Mouse (Mus musculus) heart, embryonic 11.5 days (tissue): ENCODE results near the gene Dnlz. TPM values are rescaled to one million over a fixed set of nuclear protein-coding genes. Genes with fewer than 3 reads are reported as not detected.

Source experiments
- ATAC-seq: fragments of 200-750 bp; cut with Nextera tagmentation; replicated peaks from 2 replicates; pipeline ENCODE4 v1.8.0; 2017; ENCODE audit warnings: moderate library complexity; ENCODE audit not compliant: insufficient number of reproducible peaks, low FRiP score, low TSS enrichment
- H3K27ac ChIP-seq: fragments of 300-500 bp; sonication (generic); 2 replicates; pipeline ENCODE4 v1.5.1; 2014; ENCODE audit warnings: mild to moderate bottlenecking, low read depth, low read length
- H3K27me3 ChIP-seq: fragments of 300-500 bp; sonication (generic); 2 replicates; pipeline ENCODE4 v1.6.1; 2014; ENCODE audit warnings: mild to moderate bottlenecking, low read length, mixed read lengths; ENCODE audit not compliant: control insufficient read depth, insufficient read depth
- H3K36me3 ChIP-seq: fragments of 300-500 bp; sonication (generic); 2 replicates; pipeline ENCODE4 v1.6.1; 2014; ENCODE audit warnings: mild to moderate bottlenecking, low read length, moderate library complexity, mixed read lengths; ENCODE audit not compliant: control insufficient read depth, insufficient read depth
- H3K4me1 ChIP-seq: fragments of 300-500 bp; sonication (generic); 2 replicates; pipeline ENCODE4 v1.6.1; 2014; ENCODE audit warnings: low read length; ENCODE audit not compliant: control insufficient read depth, insufficient read depth
- H3K4me2 ChIP-seq: fragments of 300-500 bp; sonication (generic); 2 replicates; pipeline ENCODE4 v1.6.1; 2014; ENCODE audit warnings: mild to moderate bottlenecking, moderate library complexity
- H3K4me3 ChIP-seq: fragments of 300-500 bp; sonication (generic); 2 replicates; pipeline ENCODE4 v1.5.1; 2014; ENCODE audit warnings: low read depth, low read length
- H3K9ac ChIP-seq: fragments of 300-500 bp; sonication (generic); 2 replicates; pipeline ENCODE4 v1.6.1; 2014; ENCODE audit warnings: mild to moderate bottlenecking, low read depth, low read length, moderate library complexity
- H3K9me3 ChIP-seq: fragments of 300-500 bp; sonication (generic); replicated peaks from 2 replicates; pipeline ENCODE4 v1.6.1; 2016; ENCODE audit warnings: low read length; ENCODE audit not compliant: control insufficient read depth
- WGBS: fragments of 180-500 bp; shearing (Covaris S2); extraction: QIAGEN DNeasy Blood & Tissue Kit; methylation state at CpG from one replicate; pipeline ENCODE4 v1.1.7; 2014; ENCODE audit not compliant: insufficient replicate concordance; 5-methylcytosine and 5-hydroxymethylcytosine counted together
- polyA plus RNA-seq: library from polyadenylated mRNA; unstranded; fragments of >200 nt; fragmentation: Nextera tagmentation; extraction: Ambion mirVana; gene quantifications from 2 replicates; pipeline ENCODE4 v1.2.1, GENCODE M21; 2014

The Dnlz gene
- polyA plus RNA-seq = 26.3 and 28.0 TPM in 2 replicates

GRCm38 (mm10) chr2:26351358-26352290 lies at the start of gene Dnlz:
Dnlz (minus strand) TSS chr2:26352110.
- H3K27me3 ChIP-seq = no peaks in the 10 kb centered on the region
- H3K36me3 ChIP-seq = peaks cover 8% of the 10 kb centered on the region
- WGBS = 2% methylated on average over 62 of the region's 62 CpGs
- H3K4me3 ChIP-seq = peak within 1 kb of the TSS; percentile 70
- peak within 1 kb of the TSS; percentile 95 for H3K4me2 ChIP-seq
- H3K27ac ChIP-seq = peak within 1 kb of the TSS; percentile 66
- peak; percentile 63; the same call in 1 of the 2 replicates for ATAC-seq
- peaks cover 25% of the 10 kb centered on the region for H3K4me1 ChIP-seq
- peak within 1 kb of the TSS; percentile 87 for H3K9ac ChIP-seq
- no peaks in the 10 kb centered on the region for H3K9me3 ChIP-seq

DNA sequence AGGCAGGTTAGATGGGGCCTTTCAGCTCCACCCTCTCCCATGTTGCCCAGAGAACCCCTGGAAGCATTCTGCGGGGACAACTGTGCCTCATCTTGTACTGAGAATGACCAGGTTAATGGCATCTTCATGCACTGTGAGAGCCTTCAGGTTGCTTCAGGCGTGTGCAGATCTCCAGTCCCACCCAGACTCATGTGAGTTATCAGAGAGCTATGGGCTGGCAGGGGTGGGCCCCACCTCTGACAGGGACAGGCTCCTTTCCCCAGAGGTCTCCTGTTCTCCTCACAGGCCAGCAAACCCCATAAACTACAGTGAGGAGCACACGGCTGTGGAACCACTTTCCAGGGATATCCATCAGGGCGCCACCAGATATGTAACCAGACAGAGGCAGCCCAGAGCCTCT lies 49.1 kb upstream of the Dnlz start:
- WGBS = 73% methylated on average over 4 of the region's 4 CpGs
- Histone ChIP-seq H3K9me3 (no peaks in the 10 kb centered on the region), H3K36me3 (peaks cover 37% of the 10 kb centered on the region), H3K4me3 (no peak overlapping the region), H3K27ac (no peak overlapping the region), H3K4me1 (0 out of 2 replicates have a peak, but pooled peaks cover 3% of the 10 kb centered on the region), H3K4me2 (no peak overlapping the region), H3K27me3 (no peaks in the 10 kb centered on the region), H3K9ac (no peak overlapping the region)
- no peak for ATAC-seq

- no peaks in the 10 kb centered on the region for H3K27me3 ChIP-seq
- 0 out of 2 replicates have a peak, but pooled peaks cover 3% of the 10 kb centered on the region for H3K4me1 ChIP-seq
- 89% methylated on average over 5 of the region's 5 CpGs for WGBS
- peaks cover 45% of the 10 kb centered on the region for H3K36me3 ChIP-seq
- no peak overlapping the region for H3K9ac ChIP-seq
- no peak overlapping the region for H3K4me3 ChIP-seq
- H3K27ac ChIP-seq = no peak overlapping the region
- H3K4me2 ChIP-seq = no peak overlapping the region
- ATAC-seq = no peak
- no peaks in the 10 kb centered on the region for H3K9me3 ChIP-seq
Observed at GRCm38 (mm10) chr2:26400296-26400695, 48.4 kb upstream of the Dnlz start.

DNA sequence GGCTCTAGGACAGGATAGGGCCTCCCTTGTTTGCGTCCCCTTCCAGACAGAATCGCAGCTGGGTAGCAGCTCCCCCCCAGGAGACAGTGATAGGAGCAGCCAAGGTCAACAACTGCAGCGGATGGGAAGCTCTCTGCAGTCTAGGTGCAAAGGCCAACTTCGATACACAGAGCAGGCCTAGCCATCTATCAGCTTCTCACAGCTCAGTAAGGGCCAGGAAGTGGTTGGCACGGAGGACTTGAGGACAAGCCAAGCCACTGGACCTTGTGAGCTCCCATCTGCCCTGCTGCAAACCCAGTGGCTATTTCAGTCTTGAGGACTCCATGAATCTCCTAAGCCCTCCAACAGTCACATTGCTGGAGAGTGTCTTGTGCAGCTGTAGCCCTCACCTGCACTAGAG lies 47.7 kb upstream of the Dnlz start:
- Histone ChIP-seq H3K9ac (no peak overlapping the region), H3K4me2 (no peak overlapping the region), H3K4me3 (no peak overlapping the region), H3K36me3 (peaks cover 50% of the 10 kb centered on the region), H3K27me3 (no peaks in the 10 kb centered on the region), H3K4me1 (0 out of 2 replicates have a peak, but pooled peaks cover 3% of the 10 kb centered on the region), H3K9me3 (no peaks in the 10 kb centered on the region), H3K27ac (no peak overlapping the region)
- 0 out of 2 replicates have a peak, but pooled peaks have one; percentile 12 for ATAC-seq
- WGBS = 60% methylated on average over 5 of the region's 5 CpGs

GRCm38 (mm10) chr2:26398978-26399377 lies 47.1 kb upstream of the Dnlz start:
- H3K4me3 ChIP-seq = no peak overlapping the region
- H3K4me2 ChIP-seq = no peak overlapping the region
- no peak overlapping the region for H3K9ac ChIP-seq
- WGBS = 93% methylated on average over 8 of the region's 8 CpGs
- H3K9me3 ChIP-seq = no peaks in the 10 kb centered on the region
- no peak overlapping the region for H3K27ac ChIP-seq
- no peaks in the 10 kb centered on the region for H3K27me3 ChIP-seq
- ATAC-seq = no peak
- peaks cover 54% of the 10 kb centered on the region for H3K36me3 ChIP-seq
- H3K4me1 ChIP-seq = 0 out of 2 replicates have a peak, but pooled peaks cover 3% of the 10 kb centered on the region

DNA sequence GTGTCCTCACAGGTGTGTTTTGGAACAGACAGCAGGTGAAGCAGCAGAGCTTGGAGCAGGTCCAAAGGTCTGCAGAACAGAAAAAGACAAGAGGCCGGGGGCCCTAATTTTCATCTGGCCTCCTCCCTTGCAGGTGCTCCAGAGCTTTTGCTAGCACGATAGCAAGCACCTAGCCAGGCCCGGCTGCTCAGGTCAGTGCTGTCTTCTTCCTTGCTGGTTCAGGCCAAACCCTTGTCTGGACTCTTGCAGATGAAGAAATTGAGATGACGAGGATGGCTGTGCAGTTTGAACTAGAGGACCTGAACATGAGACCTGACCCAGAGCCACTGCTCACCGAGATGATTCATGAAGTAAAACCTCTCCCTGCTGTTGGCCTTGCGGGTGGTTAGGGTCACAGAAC lies 39.7 kb upstream of the Dnlz start:
- H3K27me3 ChIP-seq = no peaks in the 10 kb centered on the region
- H3K9ac ChIP-seq = no peak overlapping the region
- H3K9me3 ChIP-seq = no peaks in the 10 kb centered on the region
- H3K27ac ChIP-seq = no peak overlapping the region
- no peak for ATAC-seq
- peaks cover 51% of the 10 kb centered on the region for H3K36me3 ChIP-seq
- H3K4me2 ChIP-seq = no peak overlapping the region
- H3K4me3 ChIP-seq = no peak overlapping the region
- 93% methylated on average over 6 of the region's 6 CpGs for WGBS
- peaks cover 9% of the 10 kb centered on the region for H3K4me1 ChIP-seq

DNA sequence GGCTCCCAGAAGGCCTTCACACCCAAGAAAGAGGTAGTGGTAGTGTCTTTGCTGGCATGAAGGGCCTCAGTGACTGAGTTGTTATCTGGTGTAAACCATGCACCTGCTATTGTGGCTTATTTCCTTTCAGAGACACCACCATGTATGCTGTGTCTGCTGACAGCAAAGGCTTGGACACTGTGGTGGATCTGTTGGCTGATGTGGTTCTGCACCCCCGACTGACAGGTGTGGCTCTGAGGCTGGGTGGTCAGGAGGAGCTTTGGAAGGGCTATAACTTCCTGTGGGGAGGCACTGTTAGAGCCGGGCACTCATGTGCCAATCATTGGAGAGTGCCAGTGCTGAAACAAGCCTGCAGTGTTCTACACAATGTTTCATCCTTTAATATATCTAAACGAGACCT lies 39.0 kb upstream of the Dnlz start:
- Histone ChIP-seq H3K4me3 (no peak overlapping the region), H3K9ac (no peak overlapping the region)

DNA sequence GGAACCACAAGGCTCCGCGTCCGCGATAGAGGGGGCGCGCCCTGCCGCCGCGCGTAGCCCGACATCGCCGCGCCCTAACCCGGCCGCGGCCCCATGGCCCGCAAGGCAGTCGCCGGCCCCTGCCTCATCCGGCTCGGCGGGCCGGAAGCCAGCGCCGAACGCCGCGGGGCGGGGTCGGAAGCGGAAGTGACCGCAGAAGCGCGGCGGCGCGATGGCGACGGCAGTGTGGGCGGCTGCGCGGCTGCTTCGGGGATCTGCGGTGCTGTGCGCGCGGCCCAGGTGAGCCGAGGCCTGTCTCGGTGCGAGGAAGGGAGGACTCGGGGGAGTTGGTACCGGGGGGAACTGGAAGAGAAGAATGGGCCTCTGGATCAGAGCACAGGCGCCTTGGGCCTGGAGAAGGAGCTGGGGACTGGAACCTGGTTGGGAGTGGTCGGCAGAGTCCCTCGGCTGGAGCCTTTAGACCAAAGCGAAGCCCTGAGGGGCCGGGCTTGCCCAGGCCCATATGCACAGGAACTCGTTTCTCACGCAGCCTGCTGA lies 37.3 kb upstream of the Dnlz start, which contains the start of the genes Entr1 and Pmpca:
Gene Entr1 (minus strand): TSS at position 163 of the 537 bp plus-strand sequence.
Gene Pmpca (plus strand): TSS at position 186 of the 537 bp plus-strand sequence.
- H3K27me3 ChIP-seq = no peaks in the 10 kb centered on the region
- H3K4me2 ChIP-seq = peak within 1 kb of the TSS; percentile 90
- H3K9me3 ChIP-seq = no peaks in the 10 kb centered on the region
- peak within 1 kb of the TSS; percentile 82 for H3K9ac ChIP-seq
- peaks cover 44% of the 10 kb centered on the region for H3K36me3 ChIP-seq
- peak; percentile 78 for ATAC-seq
- peak within 1 kb of the TSS; percentile 50 for H3K27ac ChIP-seq
- peaks cover 9% of the 10 kb centered on the region for H3K4me1 ChIP-seq
- WGBS = under 1% methylated on average over 45 of the region's 60 CpGs
- H3K4me3 ChIP-seq = peak within 1 kb of the TSS; percentile 97

More for the DNA sequence above, 39.0 kb upstream of the Dnlz start:
- Histone ChIP-seq H3K9me3 (no peaks in the 10 kb centered on the region), H3K4me1 (peaks cover 9% of the 10 kb centered on the region), H3K27me3 (no peaks in the 10 kb centered on the region), H3K36me3 (peaks cover 48% of the 10 kb centered on the region), H3K4me2 (no peak overlapping the region), H3K27ac (no peak overlapping the region)
- 82% methylated on average over 3 of the region's 3 CpGs for WGBS
- ATAC-seq = no peak
